Comparison of ENCODE assay signal across 27 mouse cellular contexts in genomic region chr6:14521321-14521720, GRCm38 (mm10).
"Had no signal": no experiment of that assay in that cellular context is flagged by ENCODE, and none has a peak within 500 bp of the region (broad histone marks: within the 10 kb centered on the region; RNA-seq: fewer than 3 reads in every experiment).

No protein-coding gene starts in this region.

- H3K4me3 ChIP-seq: embryonic facial prominence, embryonic 10.5 days; embryonic facial prominence, embryonic 12.5 days; embryonic facial prominence, embryonic 13.5 days; embryonic facial prominence, embryonic 15.5 days; erythroblast, embryonic 14.5 days; forebrain, embryonic 10.5 days; forebrain, embryonic 12.5 days; forebrain, embryonic 13.5 days; forebrain, embryonic 15.5 days; gastrocnemius, adult 2 months; heart, adult 2 months; heart, embryonic 10.5 days had no signal

- H3K27ac ChIP-seq: embryonic facial prominence, embryonic 10.5 days; embryonic facial prominence, embryonic 12.5 days; embryonic facial prominence, embryonic 13.5 days; embryonic facial prominence, embryonic 15.5 days; forebrain, embryonic 10.5 days; forebrain, embryonic 12.5 days; forebrain, embryonic 13.5 days; forebrain, embryonic 15.5 days; gastrocnemius, adult 2 months; heart, adult 2 months; heart, embryonic 10.5 days had no signal

- H3K9me3 ChIP-seq: embryonic facial prominence, embryonic 10.5 days; embryonic facial prominence, embryonic 12.5 days; embryonic facial prominence, embryonic 13.5 days; embryonic facial prominence, embryonic 15.5 days; forebrain, embryonic 10.5 days; forebrain, embryonic 12.5 days; forebrain, embryonic 13.5 days; forebrain, embryonic 15.5 days; heart, embryonic 10.5 days had no signal

- DNase-seq: cerebellum, adult 9-11 months; cerebellum, postnatal 10 days; cerebellum, postnatal 14 days; cerebellum, postnatal 25 days; cerebellum, postnatal 36 days; embryo, embryonic 11 days; forebrain, postnatal 0 days; gastrocnemius, adult 2 months; gastrocnemius, postnatal 10 days; gastrocnemius, postnatal 14 days; gastrocnemius, postnatal 25 days; gastrocnemius, postnatal 36 days; heart, adult 18-20 months; heart, adult 2 months had no signal

- H3K4me2 ChIP-seq: embryonic facial prominence, embryonic 12.5 days; embryonic facial prominence, embryonic 13.5 days; embryonic facial prominence, embryonic 15.5 days; forebrain, embryonic 12.5 days; forebrain, embryonic 13.5 days; forebrain, embryonic 15.5 days; heart, embryonic 11.5 days had no signal

- ATAC-seq: forebrain, embryonic 13.5 days; forebrain, embryonic 14.5 days; forebrain, embryonic 15.5 days; forebrain, embryonic 16.5 days; forebrain, postnatal 0 days had no signal

- H3K9ac ChIP-seq: embryonic facial prominence, embryonic 12.5 days; embryonic facial prominence, embryonic 13.5 days; embryonic facial prominence, embryonic 15.5 days; forebrain, embryonic 12.5 days; forebrain, embryonic 13.5 days; forebrain, embryonic 15.5 days; forebrain, postnatal 0 days had no signal

- H3K4me1 ChIP-seq: embryonic facial prominence, embryonic 10.5 days; embryonic facial prominence, embryonic 12.5 days; embryonic facial prominence, embryonic 13.5 days; embryonic facial prominence, embryonic 15.5 days; forebrain, embryonic 10.5 days; forebrain, embryonic 12.5 days; forebrain, embryonic 13.5 days; forebrain, embryonic 15.5 days; heart, embryonic 10.5 days had no signal

- H3K36me3 ChIP-seq: embryonic facial prominence, embryonic 10.5 days; embryonic facial prominence, embryonic 12.5 days; embryonic facial prominence, embryonic 13.5 days; embryonic facial prominence, embryonic 15.5 days; forebrain, embryonic 10.5 days; forebrain, embryonic 12.5 days; forebrain, embryonic 15.5 days; heart, embryonic 10.5 days had no signal

- H3K27me3 ChIP-seq: embryonic facial prominence, embryonic 12.5 days; embryonic facial prominence, embryonic 13.5 days; embryonic facial prominence, embryonic 15.5 days; forebrain, embryonic 12.5 days; forebrain, embryonic 13.5 days; forebrain, embryonic 15.5 days had no signal
